Mouse (Mus musculus) lung, embryonic 14.5 days (tissue): ENCODE measurements around the gene Pitx2. TPM values are rescaled to one million over a fixed set of nuclear protein-coding genes. Genes with fewer than 3 reads are reported as not detected.

ENCODE experiments used
- ATAC-seq: fragments of 200-750 bp; cut with Nextera tagmentation; 2 replicates; pipeline ENCODE4 v1.8.0; 2017; ENCODE audit warnings: mild to moderate bottlenecking, moderate TSS enrichment, moderate library complexity; ENCODE audit not compliant: insufficient read depth
- DNase-seq: peaks from one replicate; pipeline ENCODE4 v3.0.0-alpha.2; 2015
- H3K27ac ChIP-seq: fragments of 300-500 bp; sonication (generic); 2 replicates; pipeline ENCODE4 v1.5.1; 2014; ENCODE audit warnings: low read depth, mild to moderate bottlenecking, moderate library complexity
- H3K27me3 ChIP-seq: fragments of 300-500 bp; sonication (generic); 2 replicates; pipeline ENCODE4 v1.6.1; 2014; ENCODE audit warnings: low read length, control low read depth; ENCODE audit not compliant: insufficient read depth
- H3K36me3 ChIP-seq: fragments of 300-500 bp; sonication (generic); 2 replicates; pipeline ENCODE4 v1.6.1; 2014; ENCODE audit warnings: control low read depth; ENCODE audit not compliant: insufficient read depth
- H3K4me1 ChIP-seq: fragments of 300-500 bp; sonication (generic); 2 replicates; pipeline ENCODE4 v1.6.1; 2014; ENCODE audit warnings: antibody characterized with exemption, control low read depth; ENCODE audit not compliant: insufficient read depth
- H3K4me2 ChIP-seq: fragments of 300-500 bp; sonication (generic); 2 replicates; pipeline ENCODE4 v1.6.1; 2014; ENCODE audit warnings: mild to moderate bottlenecking
- H3K4me3 ChIP-seq: fragments of 300-500 bp; sonication (generic); 2 replicates; pipeline ENCODE4 v1.5.1; 2014; ENCODE audit warnings: low read depth, low read length
- H3K9ac ChIP-seq: fragments of 300-500 bp; sonication (generic); 2 replicates; pipeline ENCODE4 v1.6.1; 2014
- H3K9me3 ChIP-seq: fragments of 300-500 bp; sonication (generic); 2 replicates; pipeline ENCODE4 v1.6.1; 2016; ENCODE audit warnings: low read depth, low read length, control low read depth
- CTCF ChIP-seq: IDR thresholded peaks from 2 replicates; pipeline ENCODE4 v1.5.1; 2016; ENCODE audit warnings: antibody characterized with exemption, low read depth
- WGBS: fragments of 180-500 bp; shearing (Covaris S2); extraction: QIAGEN DNeasy Blood & Tissue Kit; methylation state at CpG from one replicate; pipeline ENCODE4 v1.1.7; 2014; 5-methylcytosine and 5-hydroxymethylcytosine counted together
- polyA plus RNA-seq: library from polyadenylated mRNA; unstranded; fragments of >200 nt; fragmentation: Nextera tagmentation; extraction: Ambion mirVana; gene quantifications from 2 replicates; pipeline ENCODE4 v1.2.1, GENCODE M21; 2014

Pitx2 gene
- polyA plus RNA-seq, 1 experiment from 2014 or later = 0.87 TPM

GRCm38 (mm10) chr3:129202871-129203740 lies 3.4 kb downstream of the Pitx2 start:
- peak overlapping the region; percentile 29; the same call in 1 of the 2 replicates for H3K4me2 ChIP-seq
- no peaks in the 10 kb centered on the region for H3K36me3 ChIP-seq
- TF ChIP-seq CTCF = no peak
- no peak overlapping the region for H3K27ac ChIP-seq
- ATAC-seq (no peak), DNase-seq (peak; percentile 31)
- H3K9ac ChIP-seq = no peak overlapping the region
- peak overlapping the region; percentile 8; the same call in 1 of the 2 replicates for H3K4me3 ChIP-seq
- peaks cover 93% of the 10 kb centered on the region for H3K27me3 ChIP-seq
- H3K4me1 ChIP-seq = no peaks in the 10 kb centered on the region
- no peaks in the 10 kb centered on the region for H3K9me3 ChIP-seq
- WGBS = 7% methylated on average over 36 of the region's 36 CpGs

DNA sequence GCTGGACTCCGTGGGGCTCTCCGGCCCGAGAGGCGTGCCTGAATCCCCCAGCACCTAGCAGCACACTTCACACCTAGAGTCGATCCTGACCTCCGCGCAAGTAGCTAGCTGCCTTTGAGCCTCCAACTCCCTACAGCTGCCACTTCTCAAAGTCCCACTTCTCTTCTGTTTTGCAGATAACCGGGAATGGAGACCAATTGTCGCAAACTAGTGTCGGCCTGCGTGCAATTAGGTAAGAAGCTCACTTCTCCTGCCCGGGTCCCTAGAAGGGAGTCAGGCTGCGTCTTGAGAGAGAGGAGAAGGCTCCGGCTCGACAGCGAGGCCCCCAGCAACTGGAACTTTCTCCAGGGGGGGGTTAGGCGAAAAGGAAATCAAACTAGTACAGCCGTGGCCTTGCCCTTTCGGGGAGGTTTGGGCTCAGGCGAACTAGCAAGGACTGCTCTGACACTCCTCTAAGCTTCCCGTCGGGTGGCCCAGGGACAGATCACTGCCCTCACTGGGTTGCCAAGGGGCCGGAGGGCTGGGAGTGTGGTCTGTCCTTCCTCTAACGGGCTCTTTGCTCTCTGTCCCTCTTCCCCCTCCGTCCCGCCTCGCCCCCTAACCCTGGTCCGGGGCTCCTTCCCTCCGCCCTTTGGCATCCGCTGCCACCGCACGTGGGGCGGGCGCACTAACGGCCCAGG lies 4.2 kb downstream of the Pitx2 start:
- TF ChIP-seq CTCF = no peak
- Histone ChIP-seq H3K27ac (no peak overlapping the region), H3K9me3 (no peaks in the 10 kb centered on the region), H3K36me3 (no peaks in the 10 kb centered on the region), H3K9ac (no peak overlapping the region), H3K4me1 (no peaks in the 10 kb centered on the region), H3K27me3 (peaks cover 95% of the 10 kb centered on the region), H3K4me2 (peak overlapping the region; percentile 83), H3K4me3 (peak overlapping the region; percentile 38)
- ATAC-seq (peak; percentile 41), DNase-seq (peak; percentile 22)
- WGBS = 3% methylated on average over 33 of the region's 35 CpGs

DNA sequence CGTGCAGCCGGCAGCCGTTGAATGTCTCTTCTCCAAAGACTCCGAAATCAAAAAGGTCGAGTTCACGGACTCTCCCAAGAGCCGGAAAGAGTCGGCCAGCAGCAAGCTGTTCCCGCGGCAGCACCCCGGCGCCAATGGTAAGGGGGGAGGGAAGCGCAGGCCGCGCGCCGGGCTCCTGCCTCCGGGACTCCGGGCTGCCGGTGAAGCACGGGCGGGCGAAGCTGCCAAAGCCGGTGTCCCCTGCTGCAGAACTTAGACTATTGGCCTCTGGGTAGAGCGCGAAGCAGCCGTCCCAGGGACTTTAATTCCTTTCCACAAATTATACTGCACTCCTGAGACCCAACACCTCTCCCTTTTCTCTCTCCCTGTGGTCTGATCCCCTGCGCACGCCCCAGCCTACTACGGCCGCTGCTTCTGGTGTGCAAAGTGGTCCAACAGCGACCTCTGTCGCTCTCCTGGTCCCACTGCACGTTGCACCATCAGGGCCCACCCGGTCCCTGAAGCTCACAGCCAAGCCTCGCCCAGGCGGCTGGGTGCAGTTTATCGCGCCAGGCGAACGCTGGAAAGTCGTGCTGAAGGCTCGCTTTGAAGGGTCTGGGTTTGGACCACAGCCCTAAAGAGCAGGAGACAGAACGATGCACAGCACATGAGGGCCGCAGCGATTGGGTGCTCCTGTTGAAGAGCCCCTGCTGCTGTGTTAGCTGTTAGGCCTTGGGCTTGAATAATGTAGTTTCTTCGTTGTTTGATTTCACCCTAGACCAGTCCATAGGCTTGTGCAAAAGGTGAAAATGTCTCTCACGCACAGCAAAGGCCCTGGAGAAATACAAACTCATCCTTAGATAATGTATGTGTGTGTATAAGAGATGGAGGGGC lies 5.0 kb downstream of the Pitx2 start:
- under 1% methylated on average over 48 of the region's 48 CpGs for WGBS

DNA sequence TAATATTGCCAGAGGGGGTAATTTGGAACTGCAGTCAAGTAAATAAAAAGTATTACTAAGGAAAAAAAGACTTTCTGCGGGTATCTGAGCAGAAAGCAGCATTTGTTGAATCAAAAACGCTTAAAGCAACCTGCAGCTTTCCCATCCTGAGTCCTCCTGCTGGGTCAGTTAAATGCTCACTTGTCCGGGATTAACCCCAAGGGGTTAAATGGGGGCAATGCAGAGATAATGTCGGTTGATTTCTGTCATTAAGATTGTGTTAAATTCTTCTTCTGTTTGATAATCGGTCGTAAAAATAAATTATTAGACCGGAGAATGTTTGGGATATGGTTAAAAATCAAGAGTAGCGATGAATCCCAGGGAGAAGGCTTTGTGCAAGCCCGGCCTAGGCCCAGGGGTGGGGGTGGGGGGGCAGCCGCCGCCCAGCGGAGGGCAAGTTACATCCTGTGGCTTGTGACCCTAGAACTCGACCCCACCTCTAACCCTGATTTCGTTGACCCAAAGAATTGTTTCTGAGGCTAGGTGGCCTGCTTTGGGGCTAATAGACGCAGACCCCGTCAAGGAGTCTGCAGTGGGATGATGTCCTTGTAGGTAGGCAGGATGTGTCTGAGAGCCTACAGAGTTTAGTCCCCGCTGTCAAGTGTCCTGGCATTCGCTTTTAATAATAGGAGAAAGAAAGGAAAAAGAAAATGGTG lies 6.0 kb downstream of the Pitx2 start:
- Histone ChIP-seq H3K27me3 (peaks cover 95% of the 10 kb centered on the region), H3K36me3 (no peaks in the 10 kb centered on the region), H3K9ac (no peak overlapping the region), H3K9me3 (no peaks in the 10 kb centered on the region), H3K4me1 (no peaks in the 10 kb centered on the region), H3K4me3 (no peak overlapping the region), H3K27ac (no peak overlapping the region), H3K4me2 (no peak overlapping the region)
- ATAC-seq = no peak
- TF ChIP-seq CTCF = no peak
- no peak for DNase-seq
- 10% methylated on average over 18 of the region's 18 CpGs for WGBS

More for the DNA sequence above, 5.0 kb downstream of the Pitx2 start:
- Histone ChIP-seq H3K27me3 (peaks cover 95% of the 10 kb centered on the region), H3K36me3 (no peaks in the 10 kb centered on the region), H3K4me3 (peak overlapping the region; percentile 38), H3K9me3 (no peaks in the 10 kb centered on the region), H3K9ac (no peak overlapping the region), H3K4me1 (no peaks in the 10 kb centered on the region), H3K4me2 (peak overlapping the region; percentile 83), H3K27ac (no peak overlapping the region)
- peak; percentile 98 for TF ChIP-seq CTCF
- ATAC-seq = peak; percentile 92
- DNase-seq = peak; percentile 94

DNA sequence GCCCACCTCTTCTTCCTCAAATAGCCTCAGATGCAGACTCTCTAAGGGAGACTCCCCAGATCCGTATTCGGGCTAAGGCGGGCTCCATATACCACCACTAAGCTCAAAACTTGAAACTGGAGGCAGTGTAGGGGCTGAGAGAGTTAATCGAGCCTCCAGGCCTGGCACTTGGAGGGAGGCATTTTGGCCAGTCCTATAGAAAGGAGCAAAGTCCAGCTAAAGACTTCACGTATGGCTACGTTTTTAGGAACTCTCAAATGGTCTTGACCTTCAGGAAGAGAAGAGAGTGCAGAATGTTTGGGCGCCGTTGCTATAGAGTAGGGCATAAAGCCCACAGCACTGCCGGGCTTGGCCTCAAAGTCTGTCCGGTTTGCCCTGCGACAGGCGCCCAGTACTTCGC lies 7.1 kb downstream of the Pitx2 start:
- Histone ChIP-seq H3K27me3 (peaks cover 96% of the 10 kb centered on the region), H3K27ac (no peak overlapping the region), H3K9me3 (no peaks in the 10 kb centered on the region), H3K4me3 (no peak overlapping the region), H3K4me1 (no peaks in the 10 kb centered on the region), H3K36me3 (no peaks in the 10 kb centered on the region), H3K4me2 (no peak overlapping the region), H3K9ac (no peak overlapping the region)
- no peak for DNase-seq
- no peak for ATAC-seq
- TF ChIP-seq CTCF = no peak
- 14% methylated on average over 13 of the region's 13 CpGs for WGBS

DNA sequence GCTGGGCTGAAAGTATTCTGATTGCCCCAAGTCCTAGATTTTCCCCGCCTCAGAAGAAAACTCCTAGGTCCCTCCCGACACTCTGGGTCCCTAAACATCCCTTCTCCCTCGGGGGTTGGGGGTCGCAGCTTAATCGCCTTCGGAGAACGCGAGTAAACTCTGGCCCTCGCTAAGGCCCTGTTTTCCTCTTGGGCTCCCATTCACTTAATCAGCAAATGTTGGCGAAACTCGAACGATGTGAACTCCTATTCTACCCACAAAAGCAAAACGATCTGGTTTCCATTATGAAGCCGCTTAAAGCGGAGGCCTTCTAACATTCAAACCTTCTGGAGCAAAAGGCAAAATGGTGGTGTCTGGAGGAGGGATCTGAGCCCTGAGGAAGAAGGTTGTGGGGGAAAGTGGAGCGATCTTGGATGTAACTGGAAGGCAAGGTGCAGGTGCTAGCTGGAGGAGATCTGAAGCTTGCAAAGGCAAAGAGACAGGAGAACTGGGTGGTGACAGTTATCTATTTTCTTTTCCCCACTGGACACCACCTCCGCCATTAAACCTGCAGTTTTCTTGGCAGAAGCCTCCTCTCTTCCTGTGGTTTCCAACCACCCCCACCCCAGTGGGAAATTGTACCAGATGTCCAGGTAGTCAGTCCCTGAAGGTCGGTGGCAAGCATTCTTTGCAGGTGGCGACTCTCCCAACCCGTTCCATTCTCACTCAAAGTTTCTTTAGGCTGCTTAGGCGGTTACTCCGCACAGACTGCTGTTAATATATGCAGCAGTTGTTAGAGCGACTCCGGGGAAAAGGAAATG lies 7.8 kb downstream of the Pitx2 start:
- no peak for TF ChIP-seq CTCF
- Histone ChIP-seq H3K4me3 (no peak overlapping the region), H3K4me1 (no peaks in the 10 kb centered on the region), H3K36me3 (no peaks in the 10 kb centered on the region), H3K27me3 (peaks cover 96% of the 10 kb centered on the region), H3K9me3 (no peaks in the 10 kb centered on the region), H3K9ac (no peak overlapping the region), H3K4me2 (no peak overlapping the region), H3K27ac (no peak overlapping the region)
- ATAC-seq = no peak
- 10% methylated on average over 24 of the region's 24 CpGs for WGBS
- DNase-seq = peak; percentile 17
